Mouse (Mus musculus) small intestine, adult 2 months (tissue): ENCODE measurements around the gene Vps26a.

Experiments used
- CTCF ChIP-seq: fragments of 200-500 bp; IDR thresholded peaks from 2 replicates; pipeline ENCODE4 v1.5.1; 2012; ENCODE audit warnings: low read depth, mild to moderate bottlenecking, control low read depth, inconsistent platforms, low read length, moderate library complexity, mixed read lengths; ENCODE audit not compliant: insufficient replicate concordance, insufficient read length; ENCODE audit errors: extremely low read depth
- POLR2A ChIP-seq: fragments of 200-500 bp; IDR thresholded peaks from 2 replicates; pipeline ENCODE4 v1.6.1; 2012; ENCODE audit warnings: low read depth, mild to moderate bottlenecking, control low read depth, inconsistent platforms, low read length, moderate library complexity

- TF ChIP-seq CTCF (no peak), POLR2A (no peak)
These were observed 66.2 kb downstream of the Vps26a start for GRCm38 (mm10) chr10:62420399-62420798.
